Mouse (Mus musculus) left cerebral cortex, adult 8-10 months (tissue): ENCODE results near the gene Gstp2. TPM values are rescaled to one million over a fixed set of nuclear protein-coding genes. Genes with fewer than 3 reads are reported as not detected.

Experiments
- total RNA-seq, 4 experiments: library from RNA; stranded (reverse); gene quantifications; 2 replicates each; pipeline ENCODE4 v1.2.4; 2022

The Gstp2 gene
- total RNA-seq, 4 experiments from 2014 or later, result 43.0 to 73.3 (median 55.7) TPM

Other genes with a start within 250 kb of the Gstp2 start
- 10 to 100 TPM; 68.4 to 87.2 (median 76.7) TPM for gene Chka, start 194.2 kb downstream of the Gstp2 start, total RNA-seq
- gene Tcirg1, start 138.9 kb downstream of the Gstp2 start, total RNA-seq, result 10 to 100 TPM; 14.9 to 26.1 (median 21.5) TPM
- 100 to 1,000 TPM; 136 to 159 (median 145) TPM for gene Ndufs8, start 133.2 kb downstream of the Gstp2 start, total RNA-seq
- gene Aldh3b1, start 116.2 kb downstream of the Gstp2 start, total RNA-seq, result 1 to 10 TPM; 3.4 to 5.5 (median 5.1) TPM
- 10 to 100 TPM; 13.4 to 30.8 (median 20.0) TPM for gene Unc93b1, start 110.8 kb downstream of the Gstp2 start, total RNA-seq
- gene Aldh3b3, start 87.4 kb downstream of the Gstp2 start, total RNA-seq, result under 1 TPM in 2 of 4 experiments, not detected in 2; 0.44 to 0.50 TPM
- 1 to 10 TPM in 1 of 4 experiments, under 1 TPM in 3; 0.80 to 1.3 (median 0.91) TPM for gene Aldh3b2, start 73.7 kb downstream of the Gstp2 start, total RNA-seq
- gene Acy3, start 59.5 kb downstream of the Gstp2 start, total RNA-seq, result 1 to 10 TPM; 2.9 to 5.0 (median 4.5) TPM
- gene Tbx10, start 53.3 kb downstream of the Gstp2 start, total RNA-seq, result not detected
- 10 to 100 TPM in 1 of 4 experiments, 1 to 10 TPM in 3; 7.4 to 10.5 (median 8.9) TPM for gene Nudt8, start 45.4 kb downstream of the Gstp2 start, total RNA-seq
- 1 to 10 TPM in 2 of 4 experiments, under 1 TPM in 2; 0.76 to 1.3 (median 1.1) TPM for gene Gm49405, start 45.4 kb downstream of the Gstp2 start, total RNA-seq
- 10 to 100 TPM in 1 of 4 experiments, 1 to 10 TPM in 3; 3.9 to 11.7 (median 4.1) TPM for gene Doc2g, start 42.7 kb downstream of the Gstp2 start, total RNA-seq
- 100 to 1,000 TPM; 243 to 273 (median 258) TPM for gene Ndufv1, start 33.2 kb downstream of the Gstp2 start, total RNA-seq
- gene Gstp1, start 8.0 kb downstream of the Gstp2 start, total RNA-seq, result 100 to 1,000 TPM; 405 to 436 (median 416) TPM
- not detected for gene Gstp3, start 13.5 kb upstream of the Gstp2 start, total RNA-seq
- not detected for gene Cabp2, start 35.6 kb upstream of the Gstp2 start, total RNA-seq
- 10 to 100 TPM; 20.2 to 28.9 (median 23.4) TPM for gene Cdk2ap2, start 51.2 kb upstream of the Gstp2 start, total RNA-seq
- gene Pitpnm1, start 54.0 kb upstream of the Gstp2 start, total RNA-seq, result 100 to 1,000 TPM; 199 to 206 (median 205) TPM
- gene Aip, start 79.8 kb upstream of the Gstp2 start, total RNA-seq, result 100 to 1,000 TPM; 120 to 143 (median 134) TPM
- gene Gpr152, start 93.8 kb upstream of the Gstp2 start, total RNA-seq, result under 1 TPM in 1 of 4 experiments, not detected in 3; 0.08 TPM
- under 1 TPM in 3 of 4 experiments, not detected in 1; 0.17 to 0.37 (median 0.34) TPM for gene Cabp4, start 98.0 kb upstream of the Gstp2 start, total RNA-seq
- 10 to 100 TPM; 86.9 to 98.0 (median 92.5) TPM for gene Coro1b, start 102.6 kb upstream of the Gstp2 start, total RNA-seq
- 1 to 10 TPM; 1.6 to 2.2 (median 1.8) TPM for gene Ptprcap, start 107.6 kb upstream of the Gstp2 start, total RNA-seq
- 10 to 100 TPM; 28.6 to 39.6 (median 34.1) TPM for gene Rps6kb2, start 117.3 kb upstream of the Gstp2 start, total RNA-seq
- 10 to 100 TPM; 12.6 to 15.0 (median 13.4) TPM for gene Carns1, start 129.5 kb upstream of the Gstp2 start, total RNA-seq
- gene Tbc1d10c, start 145.3 kb upstream of the Gstp2 start, total RNA-seq, result 1 to 10 TPM; 1.6 to 3.3 (median 2.7) TPM
- gene Ppp1ca, start 146.0 kb upstream of the Gstp2 start, total RNA-seq, result 100 to 1,000 TPM; 310 to 356 (median 326) TPM
- gene Rad9a, start 155.6 kb upstream of the Gstp2 start, total RNA-seq, result 10 to 100 TPM in 3 of 4 experiments, 1 to 10 TPM in 1; 9.9 to 12.1 (median 11.0) TPM
- gene Clcf1, start 168.2 kb upstream of the Gstp2 start, total RNA-seq, result 1 to 10 TPM in 2 of 4 experiments, under 1 TPM in 2; 0.65 to 2.4 (median 1.2) TPM
- not detected for gene AC109138.7, start 168.3 kb upstream of the Gstp2 start, total RNA-seq
- gene Pold4, start 185.9 kb upstream of the Gstp2 start, total RNA-seq, result 10 to 100 TPM; 16.1 to 23.6 (median 22.1) TPM
- gene Ssh3, start 223.2 kb upstream of the Gstp2 start, total RNA-seq, result 10 to 100 TPM; 40.6 to 55.7 (median 51.5) TPM
- gene Ankrd13d, start 237.1 kb upstream of the Gstp2 start, total RNA-seq, result 10 to 100 TPM; 60.1 to 72.5 (median 69.0) TPM